20 mouse cellular contexts compared by ENCODE assay signal in genomic region chr13:33199740-33200139, GRCm38 (mm10). TPM values are rescaled to one million over a fixed set of nuclear protein-coding genes. Genes with fewer than 3 reads are reported as not detected.
A peak's percentile ranks its signal among the peaks of the same experiment; 100 is the strongest.
DNase-seq lines count a peak whose midpoint lies in the region.
"Had no signal": no experiment of that assay in that cellular context is flagged by ENCODE, and none has a peak within 500 bp of the region (broad histone marks: within the 10 kb centered on the region; RNA-seq: fewer than 3 reads in every experiment).

No protein-coding gene starts in this region.

- no peak overlapping the region for H3K27ac ChIP-seq in limb, embryonic 10.5 days
- H3K27ac ChIP-seq: forebrain, embryonic 13.5 days; heart, embryonic 15.5 days; hindbrain, embryonic 10.5 days; lung, embryonic 15.5 days had no signal

- no peak overlapping the region for H3K4me3 ChIP-seq in limb, embryonic 10.5 days
- H3K4me3 ChIP-seq: forebrain, embryonic 13.5 days; heart, embryonic 15.5 days; hindbrain, embryonic 10.5 days; lung, embryonic 15.5 days had no signal

- H3K4me1 ChIP-seq in limb, embryonic 10.5 days = no peaks in the 10 kb centered on the region
- H3K4me1 ChIP-seq: forebrain, embryonic 13.5 days; heart, embryonic 15.5 days; hindbrain, embryonic 10.5 days; lung, embryonic 15.5 days had no signal

- no peaks in the 10 kb centered on the region for H3K36me3 ChIP-seq in limb, embryonic 10.5 days
- H3K36me3 ChIP-seq: heart, embryonic 15.5 days; hindbrain, embryonic 10.5 days; lung, embryonic 15.5 days had no signal

- DNase-seq in layer of hippocampus, adult 11-12 months (ENCODE audit: low spot score) = peak; percentile 11
- DNase-seq in layer of hippocampus, adult 8-10 months (ENCODE audit: low spot score in 2 of 2) = no peak
- peak; percentile 1 for DNase-seq in right cerebral cortex, adult 18-20 months
- no peak for DNase-seq in right cerebral cortex, postnatal 14 days
- DNase-seq in NIH3T3 (ENCODE audit: low read depth) = peak; percentile 19
- DNase-seq in gastrocnemius, postnatal 10 days = no peak
- DNase-seq in limb, embryonic 10.5 days (ENCODE audit: low spot score) = no peak
- DNase-seq: cerebellum, adult 9-10 months; embryo, embryonic 11 days; kidney, postnatal 25 days; thymus, adult 2 months had no signal

- H3K9me3 ChIP-seq in limb, embryonic 10.5 days (replicated peaks) = no peaks in the 10 kb centered on the region
- H3K9me3 ChIP-seq: heart, embryonic 15.5 days; hindbrain, embryonic 10.5 days; lung, embryonic 15.5 days had no signal

- 60% methylated on average over 2 of the region's 2 CpGs for WGBS in limb, embryonic 10.5 days

- no peaks in the 10 kb centered on the region for H3K27me3 ChIP-seq in limb, embryonic 10.5 days (ENCODE audit: low read depth, poor library complexity, severe bottlenecking)
- H3K27me3 ChIP-seq: forebrain, embryonic 13.5 days; heart, embryonic 15.5 days; lung, embryonic 15.5 days had no signal

RNA-seq across cellular contexts. Expression of gene Serpinb9d, which starts 7.0 kb away (rescaled TPM):
- total RNA-seq in layer of hippocampus, adult 8-10 months (2022) = not detected
- total RNA-seq in gastrocnemius, postnatal 10 days (2021) = not detected
- polyA plus RNA-seq in limb, embryonic 10.5 days (2016; fragmentation: Nextera tagmentation; extraction: Ambion mirVana) = not detected in 2 replicates
- total RNA-seq: adrenal gland, adult 18-20 months; granulocyte monocyte progenitor cell, adult 5-6 weeks had no signal
- polyA plus RNA-seq: forebrain, embryonic 13.5 days; heart, embryonic 15.5 days; hindbrain, embryonic 10.5 days; intestine, embryonic 16.5 days; limb, embryonic 14.5 days; lung, embryonic 15.5 days; neural tube, embryonic 14.5 days; thymus, adult 2 months had no signal

RNA-seq across cellular contexts. Expression of gene Serpinb9c, which starts 40.2 kb away (rescaled TPM):
- not detected for total RNA-seq in layer of hippocampus, adult 8-10 months (2022)
- not detected for total RNA-seq in gastrocnemius, postnatal 10 days (2021)
- not detected in 2 replicates for polyA plus RNA-seq in limb, embryonic 10.5 days (2016; fragmentation: Nextera tagmentation; extraction: Ambion mirVana)
- total RNA-seq: adrenal gland, adult 18-20 months; granulocyte monocyte progenitor cell, adult 5-6 weeks had no signal
- polyA plus RNA-seq: forebrain, embryonic 13.5 days; heart, embryonic 15.5 days; hindbrain, embryonic 10.5 days; intestine, embryonic 16.5 days; lung, embryonic 15.5 days; neural tube, embryonic 14.5 days; thymus, adult 2 months had no signal

RNA-seq across cellular contexts. Expression of gene Serpinb9e, which starts 49.7 kb away (rescaled TPM):
- total RNA-seq in layer of hippocampus, adult 8-10 months (2022) = not detected
- not detected for total RNA-seq in gastrocnemius, postnatal 10 days (2021)
- not detected in 2 replicates for polyA plus RNA-seq in limb, embryonic 10.5 days (2016; fragmentation: Nextera tagmentation; extraction: Ambion mirVana)
- total RNA-seq: adrenal gland, adult 18-20 months; granulocyte monocyte progenitor cell, adult 5-6 weeks had no signal
- polyA plus RNA-seq: forebrain, embryonic 13.5 days; heart, embryonic 15.5 days; hindbrain, embryonic 10.5 days; intestine, embryonic 16.5 days; lung, embryonic 15.5 days; neural tube, embryonic 14.5 days; thymus, adult 2 months had no signal

Comparison
In these comparisons a context has a peak if more than half of its experiments do, and no peak if none do; other contexts are left out.
1. DNase-seq: peak in layer of hippocampus, adult 11-12 months (single experiment), right cerebral cortex, adult 18-20 months (single experiment) and NIH3T3 (single experiment); none in layer of hippocampus, adult 8-10 months (0 of 2), right cerebral cortex, postnatal 14 days (single experiment), gastrocnemius, postnatal 10 days (single experiment) and limb, embryonic 10.5 days (single experiment).